Mouse (Mus musculus) limb, embryonic 11.5 days (tissue): ENCODE data around the gene Tcam1. TPM values are rescaled to one million over a fixed set of nuclear protein-coding genes. Genes with fewer than 3 reads are reported as not detected.
A peak's percentile ranks its signal among the peaks of the same experiment; 100 is the strongest.
"Not testable (repeated sequence)": the region's sequence is repeated elsewhere in the genome, so short reads cannot be mapped to it uniquely, and the experiment has no call there.

Experiments used
- ATAC-seq: fragments of 200-750 bp; cut with Nextera tagmentation; 2 replicates; pipeline ENCODE4 v1.8.0; 2017; ENCODE audit warnings: low read depth; ENCODE audit not compliant: insufficient number of reproducible peaks, low FRiP score, low TSS enrichment
- DNase-seq: peaks from one replicate; pipeline ENCODE4 v3.0.0-alpha.2; 2015; ENCODE audit warnings: low spot score
- H3K27ac ChIP-seq: fragments of 300-500 bp; sonication (generic); replicated peaks from 2 replicates; pipeline ENCODE4 v1.5.1; 2014; ENCODE audit warnings: low read depth, mild to moderate bottlenecking, low read length
- H3K27me3 ChIP-seq: fragments of 300-500 bp; sonication (generic); 2 replicates; pipeline ENCODE4 v1.6.1; 2014; ENCODE audit warnings: mild to moderate bottlenecking, low read length, mixed read lengths; ENCODE audit not compliant: control insufficient read depth, insufficient read depth
- H3K36me3 ChIP-seq: fragments of 300-500 bp; sonication (generic); 2 replicates; pipeline ENCODE4 v1.6.1; 2014; ENCODE audit warnings: mild to moderate bottlenecking, low read length, moderate library complexity, mixed read lengths; ENCODE audit not compliant: control insufficient read depth, insufficient read depth
- H3K4me1 ChIP-seq: fragments of 300-500 bp; sonication (generic); 2 replicates; pipeline ENCODE4 v1.6.1; 2014; ENCODE audit warnings: low read length, mixed read lengths; ENCODE audit not compliant: control insufficient read depth, insufficient read depth
- H3K4me2 ChIP-seq: fragments of 300-500 bp; sonication (generic); 2 replicates; pipeline ENCODE4 v1.6.1; 2014; ENCODE audit warnings: low read depth, mild to moderate bottlenecking, moderate library complexity; ENCODE audit not compliant: severe bottlenecking
- H3K4me3 ChIP-seq: fragments of 300-500 bp; sonication (generic); 2 replicates; pipeline ENCODE4 v1.5.1; 2014; ENCODE audit warnings: low read depth, low read length
- H3K9ac ChIP-seq: fragments of 300-500 bp; sonication (generic); 2 replicates; pipeline ENCODE4 v1.6.1; 2014; ENCODE audit warnings: mild to moderate bottlenecking, low read length
- H3K9me3 ChIP-seq: fragments of 300-500 bp; sonication (generic); 2 replicates; pipeline ENCODE4 v1.6.1; 2016; ENCODE audit warnings: low read length; ENCODE audit not compliant: control insufficient read depth
- WGBS: fragments of 180-500 bp; shearing (Covaris S2); extraction: QIAGEN DNeasy Blood & Tissue Kit; methylation state at CpG from one replicate; pipeline ENCODE4 v1.1.7; 2014; 5-methylcytosine and 5-hydroxymethylcytosine counted together
- polyA plus RNA-seq: library from polyadenylated mRNA; unstranded; fragments of >200 nt; fragmentation: Nextera tagmentation; extraction: Ambion mirVana; gene quantifications from 2 replicates; pipeline ENCODE4 v1.2.1, GENCODE M21; 2014

The Tcam1 gene
- 0.09 and 0.29 TPM in 2 replicates for polyA plus RNA-seq

- Histone ChIP-seq H3K36me3 (no peaks in the 10 kb centered on the region), H3K27ac (no peak within 1 kb of the TSS), H3K4me1 (peaks cover 8% of the 10 kb centered on the region), H3K27me3 (no peaks in the 10 kb centered on the region), H3K4me3 (no peak within 1 kb of the TSS), H3K9me3 (no peaks in the 10 kb centered on the region), H3K9ac (no peak within 1 kb of the TSS), H3K4me2 (peak within 1 kb of the TSS; percentile 30; the same call in 1 of the 2 replicates)
- DNase-seq (peak; percentile 98), ATAC-seq (no peak)
- WGBS = 9% methylated on average over 25 of the region's 25 CpGs
These were observed at the start of gene Tcam1 for GRCm38 (mm10) chr11:106276454-106276853. Gene Tcam1 (plus strand): TSS chr11:106276672.

GRCm38 (mm10) chr11:106233978-106234377 lies 42.5 kb upstream of the Tcam1 start:
- H3K36me3 ChIP-seq = peaks cover 17% of the 10 kb centered on the region; the same call in 1 of the 2 replicates
- not testable (repeated sequence) for H3K4me1 ChIP-seq, H3K4me2 ChIP-seq, H3K27ac ChIP-seq, H3K27me3 ChIP-seq, H3K9me3 ChIP-seq, H3K9ac ChIP-seq, H3K4me3 ChIP-seq, DNase-seq, ATAC-seq
- WGBS = 79% methylated on average over 8 of the region's 8 CpGs

- WGBS = 91% methylated on average over 1 of the region's 1 CpGs
These were observed 29.6 kb upstream of the Tcam1 start for GRCm38 (mm10) chr11:106246834-106247233.

GRCm38 (mm10) chr11:106249326-106249725 lies 27.1 kb upstream of the Tcam1 start:
- 86% methylated on average over 7 of the region's 7 CpGs for WGBS
- Histone ChIP-seq H3K9ac (no peak overlapping the region), H3K27me3 (no peaks in the 10 kb centered on the region), H3K27ac (no peak overlapping the region), H3K4me1 (no peaks in the 10 kb centered on the region), H3K36me3 (peaks cover 62% of the 10 kb centered on the region), H3K9me3 (no peaks in the 10 kb centered on the region), H3K4me3 (no peak overlapping the region), H3K4me2 (no peak overlapping the region)
- no peak for DNase-seq
- ATAC-seq = no peak

More at GRCm38 (mm10) chr11:106246834-106247233, 29.6 kb upstream of the Tcam1 start:
- no peaks in the 10 kb centered on the region for H3K27me3 ChIP-seq
- no peak overlapping the region for H3K4me3 ChIP-seq
- DNase-seq = no peak
- H3K9me3 ChIP-seq = no peaks in the 10 kb centered on the region
- H3K4me1 ChIP-seq = no peaks in the 10 kb centered on the region
- peaks cover 54% of the 10 kb centered on the region for H3K36me3 ChIP-seq
- no peak overlapping the region for H3K27ac ChIP-seq
- H3K4me2 ChIP-seq = no peak overlapping the region
- no peak for ATAC-seq
- H3K9ac ChIP-seq = no peak overlapping the region

GRCm38 (mm10) chr11:106254767-106255166 lies 21.7 kb upstream of the Tcam1 start:
- Histone ChIP-seq H3K36me3 (peaks cover 41% of the 10 kb centered on the region), H3K4me2 (peak overlapping the region; percentile 86), H3K4me3 (peak overlapping the region; percentile 93), H3K27me3 (no peaks in the 10 kb centered on the region), H3K4me1 (peaks cover 13% of the 10 kb centered on the region), H3K9ac (peak overlapping the region; percentile 91), H3K27ac (no peak overlapping the region), H3K9me3 (no peaks in the 10 kb centered on the region)
- DNase-seq = no peak
- WGBS = 24% methylated on average over 2 of the region's 2 CpGs
- ATAC-seq = no peak

GRCm38 (mm10) chr11:106255174-106255573 lies 21.3 kb upstream of the Tcam1 start:
- peaks cover 13% of the 10 kb centered on the region for H3K4me1 ChIP-seq
- 3% methylated on average over 22 of the region's 22 CpGs for WGBS
- ATAC-seq = no peak
- H3K4me2 ChIP-seq = peak overlapping the region; percentile 86
- peak overlapping the region; percentile 91 for H3K9ac ChIP-seq
- peaks cover 37% of the 10 kb centered on the region for H3K36me3 ChIP-seq
- no peaks in the 10 kb centered on the region for H3K27me3 ChIP-seq
- peak overlapping the region; percentile 93 for H3K4me3 ChIP-seq
- H3K9me3 ChIP-seq = no peaks in the 10 kb centered on the region
- no peak overlapping the region for H3K27ac ChIP-seq
- no peak for DNase-seq

GRCm38 (mm10) chr11:106255685-106256451 lies 20.6 kb upstream of the Tcam1 start, which contains the start of the genes Ftsj3 and Psmc5:
Gene Ftsj3 (minus strand): TSS chr11:106256079.
Gene Psmc5 (plus strand): TSS chr11:106256154.
- H3K4me1 ChIP-seq = peaks cover 13% of the 10 kb centered on the region
- DNase-seq = peak; percentile 97
- 0 out of 2 replicates have a peak within 1 kb of the TSS, but pooled peaks have one; percentile 21 for H3K27ac ChIP-seq
- ATAC-seq = peak; percentile 91
- H3K4me2 ChIP-seq = peak within 1 kb of the TSS; percentile 86
- peak within 1 kb of the TSS; percentile 91 for H3K9ac ChIP-seq
- no peaks in the 10 kb centered on the region for H3K27me3 ChIP-seq
- peak within 1 kb of the TSS; percentile 93 for H3K4me3 ChIP-seq
- H3K36me3 ChIP-seq = peaks cover 33% of the 10 kb centered on the region
- under 1% methylated on average over 42 of the region's 42 CpGs for WGBS
- no peaks in the 10 kb centered on the region for H3K9me3 ChIP-seq

GRCm38 (mm10) chr11:106256775-106257174 lies 19.7 kb upstream of the Tcam1 start:
- DNase-seq = no peak
- no peak for ATAC-seq
- Histone ChIP-seq H3K9ac (peak overlapping the region; percentile 91; the same call in 1 of the 2 replicates), H3K4me2 (peak overlapping the region; percentile 86), H3K9me3 (no peaks in the 10 kb centered on the region), H3K27ac (no peak overlapping the region), H3K4me3 (peak overlapping the region; percentile 93), H3K36me3 (peaks cover 33% of the 10 kb centered on the region), H3K4me1 (peaks cover 13% of the 10 kb centered on the region), H3K27me3 (no peaks in the 10 kb centered on the region)
- 70% methylated on average over 5 of the region's 5 CpGs for whole genome bisulfite sequencing
